Mouse (Mus musculus) CH12.LX (cell line): ENCODE results near the gene Ankmy2.

Source experiments
- HCFC1 ChIP-seq: IDR thresholded peaks from 2 replicates; pipeline ENCODE4 v1.6.1; 2012; ENCODE audit warnings: low read depth, mild to moderate bottlenecking, inconsistent platforms, low read length, improper control_type of control experiment
- POLR2A ChIP-seq: IDR thresholded peaks from 2 replicates; pipeline ENCODE4 v1.6.1; 2011; ENCODE audit warnings: low read depth, mild to moderate bottlenecking, improper control_type of control experiment, low read length
- POLR2AphosphoS2 ChIP-seq: IDR thresholded peaks from 2 replicates; pipeline ENCODE4 v1.6.1; 2011; ENCODE audit warnings: low read depth, low read length, improper control_type of control experiment

DNA sequence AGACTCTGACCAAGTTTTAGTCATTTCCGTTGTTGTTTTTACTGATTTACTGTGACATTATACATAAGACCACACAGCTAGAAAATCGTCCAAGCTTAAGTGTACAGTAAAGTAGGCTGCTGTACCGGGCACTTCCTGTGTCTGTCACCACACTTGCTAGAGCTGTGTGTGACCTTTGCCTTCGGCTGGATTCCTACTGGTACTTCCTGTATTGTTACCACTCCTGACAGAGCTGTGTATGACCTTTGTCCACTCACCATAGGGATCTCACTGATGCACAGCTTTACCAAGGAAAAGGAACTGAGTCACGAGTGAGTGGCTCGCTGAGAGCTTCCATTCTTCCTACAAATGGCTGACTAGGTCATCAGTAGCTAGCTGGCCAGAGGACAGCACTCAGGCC, 30.2 kb downstream of the Ankmy2 start:
- TF ChIP-seq HCFC1 (no peak), POLR2AphosphoS2 (no peak), POLR2A (no peak)
